Mouse (Mus musculus): Measurements from ENCODE around the gene Vps53.
"Not testable (repeated sequence)": the region's sequence is repeated elsewhere in the genome, so short reads cannot be mapped to it uniquely, and the experiment has no call there.

Vps53 gene

DNA sequence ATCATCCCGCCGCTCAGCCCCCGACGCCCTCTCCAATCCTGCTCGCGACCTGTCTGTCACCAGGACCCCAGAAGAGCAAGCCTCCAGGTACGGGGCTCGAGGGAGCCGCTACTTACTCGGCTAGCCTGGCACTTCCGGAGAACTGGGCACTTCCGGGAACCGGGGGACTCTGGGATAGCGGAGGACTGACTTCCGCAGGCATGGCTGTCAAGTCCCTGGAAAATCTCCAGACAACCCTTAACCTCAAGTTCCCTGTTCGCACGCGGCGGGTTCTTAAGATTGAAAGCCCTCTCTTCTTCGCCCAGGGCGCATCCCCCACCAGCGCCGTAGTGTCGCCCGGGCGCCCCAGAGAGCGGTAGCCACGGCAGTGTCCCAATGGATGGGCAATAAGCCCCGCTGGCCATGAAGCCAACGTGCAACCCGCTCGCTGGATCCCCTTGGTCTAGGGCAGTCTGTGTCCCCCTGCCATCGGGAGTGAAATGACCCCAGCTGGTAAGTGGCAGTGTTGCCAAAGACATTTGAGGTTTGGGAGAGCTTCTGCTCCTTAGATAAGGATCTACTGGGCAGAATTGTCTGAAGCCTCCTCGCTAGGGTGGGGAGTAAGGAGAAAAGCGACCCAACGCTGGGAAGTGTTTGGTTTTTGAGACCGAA is at the start of gene Vps53, which contains the start of gene Fam57a:
TSS of gene Vps53 (minus strand) at position 153 of the 651 bp plus-strand sequence.
TSS of gene Fam57a (plus strand) at position 177 of the 651 bp plus-strand sequence.
- peak; percentile 92 for DNase-seq

DNA sequence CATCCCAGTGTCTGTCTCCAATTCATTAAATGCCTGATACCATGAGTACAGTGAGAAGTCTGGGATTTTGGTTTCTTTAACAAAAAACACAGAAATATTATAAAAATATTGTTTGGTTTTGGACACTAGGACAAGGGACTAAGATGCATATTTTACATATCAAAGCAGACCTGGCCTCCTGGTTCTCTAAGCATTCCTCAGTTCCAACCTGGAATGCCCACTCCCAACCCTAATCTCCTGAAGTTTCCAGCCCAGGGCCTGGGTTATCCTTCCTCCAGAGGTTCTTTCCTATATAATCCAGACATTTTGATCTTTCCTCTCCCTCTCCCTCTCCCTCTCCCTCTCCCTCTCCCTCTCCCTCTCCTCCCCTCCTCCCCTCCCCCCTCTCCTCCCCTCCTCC is 45.6 kb upstream of the Vps53 start:
- DNase-seq = no peak

DNA sequence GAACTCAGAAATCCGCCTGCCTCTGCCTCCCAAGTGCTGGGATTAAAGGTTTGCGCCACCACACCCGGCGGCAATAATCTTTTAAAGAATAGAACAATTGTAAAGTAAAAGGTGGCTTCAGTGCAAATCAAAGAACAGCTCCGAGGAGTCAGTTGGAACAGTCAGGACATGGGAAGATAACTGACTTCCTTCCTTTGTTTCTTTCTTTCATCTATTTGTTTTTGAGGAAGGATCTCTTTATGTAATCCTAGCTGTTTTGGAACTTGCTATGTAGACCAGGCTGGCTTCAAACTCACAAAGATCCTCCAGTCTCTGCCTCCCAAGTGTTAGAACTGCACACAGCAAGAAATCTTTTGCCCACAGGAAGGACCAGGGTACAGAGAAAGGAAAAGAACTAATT is 45.2 kb upstream of the Vps53 start:
- no peak for DNase-seq

DNA sequence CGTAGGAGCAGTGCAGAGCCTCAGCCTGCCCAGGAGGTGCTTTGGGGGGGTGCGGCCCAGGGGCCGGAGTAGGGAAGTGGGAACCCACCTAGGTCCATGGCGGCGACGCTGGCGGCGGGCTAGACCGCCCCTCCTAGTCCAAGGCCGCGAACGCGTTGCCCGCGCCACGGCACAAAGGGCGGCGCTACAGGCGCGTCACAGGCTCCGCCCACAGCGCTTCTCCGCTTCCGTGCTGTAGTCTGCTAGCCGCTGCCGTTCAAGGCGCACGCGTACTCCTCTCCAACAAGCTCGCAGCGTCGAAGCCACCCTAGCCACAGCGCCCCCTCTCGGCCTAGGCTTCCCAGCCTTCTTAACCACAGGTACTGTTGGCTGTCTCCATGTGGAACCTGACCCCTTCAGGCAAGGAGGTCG is 37.9 kb upstream of the Vps53 start, which contains the start of the genes Dbil5 and Gemin4:
TSS of gene Dbil5 (plus strand) at position 219 of the 411 bp plus-strand sequence.
TSS of gene Gemin4 (minus strand) at position 275 of the 411 bp plus-strand sequence.
- DNase-seq = peak; percentile 98

DNA sequence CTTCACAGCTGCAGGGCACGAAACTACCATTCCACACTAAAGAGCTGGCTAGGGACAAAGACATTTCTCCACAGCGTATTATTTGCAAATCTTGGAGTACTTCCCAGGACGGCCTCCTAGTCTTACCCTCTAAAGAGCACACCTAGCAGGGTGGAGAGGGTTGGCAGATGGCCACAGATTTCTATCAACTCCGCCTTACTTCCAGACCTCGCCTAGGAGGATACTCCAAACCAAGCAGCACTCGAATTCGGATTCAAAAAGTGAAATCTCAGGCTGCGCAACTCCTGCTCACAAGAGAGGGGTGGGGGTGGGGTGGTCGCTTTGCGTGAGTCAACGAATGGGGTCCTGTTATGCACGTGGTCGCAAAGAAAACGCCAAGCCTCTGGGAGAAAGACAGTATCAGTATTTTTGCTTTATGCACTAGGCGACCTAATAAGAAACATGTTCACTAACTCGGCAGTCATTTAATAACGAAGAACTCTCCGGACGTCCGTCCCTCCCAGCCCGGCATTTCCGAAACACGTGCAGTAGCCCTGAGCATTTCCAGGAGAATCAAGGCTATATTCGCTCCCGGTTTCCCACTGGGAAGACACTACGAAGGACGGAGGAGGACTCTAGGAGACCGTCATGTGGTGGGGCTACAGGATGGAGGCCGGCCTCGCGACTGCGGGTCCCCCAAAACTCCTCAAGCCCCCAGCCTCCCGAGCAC is 37.4 kb upstream of the Vps53 start:
- DNase-seq = peak; percentile 82

DNA sequence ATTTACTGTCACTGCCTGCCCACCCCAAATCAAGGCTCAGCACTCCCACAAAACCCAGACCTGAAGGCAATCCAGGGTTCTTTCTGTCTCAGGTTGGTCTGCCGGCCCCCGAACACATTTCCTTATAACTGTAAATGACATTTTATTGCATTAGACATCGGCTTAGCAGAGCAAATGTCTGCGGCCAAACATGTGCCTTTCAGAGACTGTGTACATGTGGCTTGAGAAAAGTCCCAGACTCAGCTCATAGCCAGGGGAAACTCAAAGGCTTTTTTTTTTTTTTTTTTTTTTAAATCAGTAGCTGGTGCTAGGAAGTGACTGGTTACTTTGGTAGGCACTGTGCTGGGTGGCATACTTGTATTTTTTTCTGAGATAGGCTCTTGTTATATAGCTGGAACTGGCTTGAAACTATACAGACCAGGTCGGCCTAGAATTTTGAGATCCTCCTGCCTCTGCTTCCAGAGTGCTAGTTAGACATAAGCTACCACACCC is 36.6 kb upstream of the Vps53 start:
- DNase-seq = no peak

DNA sequence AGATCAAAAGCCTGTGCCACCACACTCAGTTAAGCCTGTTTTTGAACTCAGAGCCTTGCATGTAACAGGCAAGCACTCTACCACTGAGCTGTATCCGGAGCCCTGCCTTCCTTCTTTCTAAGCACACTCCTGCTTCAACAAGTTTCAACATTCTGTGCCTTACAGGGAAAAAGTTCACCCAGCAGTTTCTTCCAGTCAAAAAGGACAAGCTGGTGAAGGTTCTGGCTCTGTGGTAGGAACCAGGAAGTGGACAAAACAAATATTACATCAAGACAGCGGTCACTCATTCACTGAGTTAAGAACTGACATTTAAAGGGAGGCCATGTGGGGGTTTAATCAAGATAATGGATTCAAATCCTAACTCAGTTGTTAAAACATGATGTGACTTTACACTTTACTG is 35.6 kb upstream of the Vps53 start:
- no peak for DNase-seq

DNA sequence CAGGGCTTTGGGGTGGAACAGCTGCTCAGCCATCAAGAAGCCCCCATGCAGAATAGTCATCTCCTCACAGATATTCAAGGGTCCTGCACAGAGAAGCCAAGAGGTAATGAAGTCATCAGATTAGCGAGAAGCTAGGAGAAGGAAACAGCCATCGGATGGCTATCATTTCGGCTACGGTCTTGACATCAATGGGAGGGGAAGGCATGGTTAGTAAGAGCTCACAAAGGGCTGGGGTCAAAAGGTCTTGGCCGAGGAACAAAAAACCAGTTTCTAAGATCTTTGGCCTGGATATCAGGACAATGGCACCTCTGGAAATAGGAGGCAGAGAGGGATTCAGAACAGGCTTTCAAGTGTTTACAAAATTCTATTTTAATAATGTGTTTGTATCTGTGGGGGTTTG is 34.4 kb upstream of the Vps53 start:
- DNase-seq = no peak

DNA sequence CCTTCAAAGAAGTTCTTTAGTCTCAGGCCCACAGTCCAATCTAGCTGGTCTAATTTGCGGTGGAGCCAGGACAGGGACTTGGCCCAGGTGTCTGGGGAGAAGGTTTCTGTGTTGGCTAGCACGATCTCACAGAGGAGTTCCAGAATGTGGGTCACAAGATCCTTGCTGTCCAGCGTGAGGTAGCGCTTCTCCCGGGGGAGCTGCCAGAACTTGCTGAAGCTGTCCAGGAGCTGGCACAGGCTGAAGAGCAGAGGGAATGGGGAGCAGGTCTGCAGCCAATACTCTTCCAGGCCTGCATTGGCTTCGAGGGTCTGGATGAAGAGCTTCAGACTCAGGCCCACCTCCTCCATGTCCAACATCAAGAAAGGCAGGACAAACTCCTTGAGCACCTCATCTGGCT is 32.1 kb upstream of the Vps53 start:
- not testable (repeated sequence) for DNase-seq

DNA sequence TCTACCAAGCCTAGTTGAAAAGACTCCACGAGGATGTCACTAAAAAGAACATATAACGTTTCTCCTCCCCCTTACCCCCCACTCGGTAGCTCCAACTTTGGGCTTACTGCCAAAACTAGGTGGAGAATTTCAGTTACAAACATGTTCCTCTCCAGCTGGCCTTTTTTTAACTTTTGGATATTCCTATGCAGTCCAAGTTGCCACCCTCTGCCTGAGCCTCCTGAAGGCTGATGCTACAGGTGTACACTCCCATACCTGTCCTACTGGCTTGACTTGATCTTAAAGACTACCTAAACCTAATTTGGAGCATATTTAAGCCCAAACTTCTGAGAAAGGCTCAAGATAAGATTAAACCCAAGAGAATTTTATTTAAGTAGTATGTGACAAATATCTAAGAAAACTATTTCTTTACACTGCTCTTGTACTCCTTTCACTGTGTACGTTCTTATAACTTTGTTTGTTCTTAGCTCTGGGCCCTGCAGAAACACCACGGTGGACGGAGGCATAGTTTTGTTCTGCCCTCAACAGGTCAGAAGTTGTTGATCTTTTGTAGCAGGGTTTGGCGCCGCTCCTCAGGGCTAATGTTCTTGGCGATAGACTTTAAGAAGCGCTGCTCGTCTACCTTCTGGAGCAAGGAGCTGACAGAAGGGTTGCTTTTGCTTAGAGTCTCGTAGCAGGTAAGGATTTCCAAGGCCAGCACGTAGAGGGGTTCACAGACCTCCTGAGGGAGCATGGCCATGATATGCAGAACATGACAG is 31.0 kb upstream of the Vps53 start:
- DNase-seq = no peak

DNA sequence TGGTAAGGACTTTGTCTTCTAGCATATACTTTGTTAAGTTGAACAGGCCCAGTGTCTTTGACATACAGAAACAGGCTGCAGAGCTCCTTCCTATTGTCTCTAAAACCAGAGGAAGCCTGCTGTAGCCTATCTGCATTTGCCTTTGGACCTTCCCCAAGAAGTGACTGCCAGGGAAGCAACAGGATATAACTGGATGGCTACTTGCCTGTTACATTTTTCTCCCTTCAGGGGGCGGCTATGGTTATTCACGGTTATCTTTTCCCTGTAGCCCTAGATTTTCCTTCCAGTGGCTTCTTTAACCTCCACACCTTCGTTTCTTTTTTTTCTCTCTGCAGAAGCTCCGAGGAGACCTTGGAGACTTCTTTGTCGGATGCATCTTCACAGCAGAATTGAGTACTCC is 27.3 kb upstream of the Vps53 start:
- no peak for DNase-seq

DNA sequence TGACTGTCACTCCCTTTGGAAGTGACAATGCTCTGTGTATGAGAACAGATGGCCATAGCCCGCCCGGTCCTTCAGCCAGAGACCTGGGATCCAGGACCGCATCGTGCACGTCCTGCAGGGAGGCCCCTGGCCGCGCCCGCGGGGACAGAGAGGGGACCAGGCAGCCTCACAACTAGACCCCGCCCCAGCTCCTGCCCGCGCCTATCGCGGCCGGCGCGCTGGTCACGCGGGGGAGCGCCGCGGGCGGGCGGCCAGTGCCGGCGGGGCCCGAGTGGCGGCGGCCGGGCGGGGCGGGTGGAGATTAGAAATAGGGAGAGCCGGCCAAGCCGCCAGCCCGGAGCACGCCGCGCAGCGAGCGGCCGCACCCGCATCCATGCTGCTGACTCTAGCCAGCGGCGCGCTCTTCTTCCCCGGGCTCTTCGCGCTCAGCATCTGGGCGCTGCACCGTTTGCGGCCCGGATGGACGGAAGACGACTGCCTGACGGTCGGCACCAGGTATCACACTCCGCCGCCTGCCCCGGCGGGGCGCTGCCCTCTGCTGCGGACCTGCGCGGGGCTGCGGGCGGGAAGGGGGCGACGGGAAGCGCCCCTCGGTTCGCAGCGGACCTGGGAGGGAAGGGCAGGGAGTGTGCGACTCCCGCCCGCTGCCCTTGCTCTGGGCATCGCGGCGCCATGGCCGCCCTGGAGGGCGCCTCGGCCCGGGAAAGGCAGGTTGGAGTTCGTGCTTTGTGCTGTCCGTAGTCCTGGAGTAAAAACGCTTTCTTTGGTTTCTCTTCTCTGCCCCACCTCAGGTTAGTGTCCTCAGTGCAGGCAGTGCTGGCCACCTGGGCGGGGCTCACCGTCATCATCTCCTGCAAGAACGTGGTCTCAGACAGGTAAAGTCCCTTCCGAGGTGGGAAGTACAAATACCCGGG is 22.6 kb upstream of the Vps53 start:
- peak; percentile 92 for DNase-seq

DNA sequence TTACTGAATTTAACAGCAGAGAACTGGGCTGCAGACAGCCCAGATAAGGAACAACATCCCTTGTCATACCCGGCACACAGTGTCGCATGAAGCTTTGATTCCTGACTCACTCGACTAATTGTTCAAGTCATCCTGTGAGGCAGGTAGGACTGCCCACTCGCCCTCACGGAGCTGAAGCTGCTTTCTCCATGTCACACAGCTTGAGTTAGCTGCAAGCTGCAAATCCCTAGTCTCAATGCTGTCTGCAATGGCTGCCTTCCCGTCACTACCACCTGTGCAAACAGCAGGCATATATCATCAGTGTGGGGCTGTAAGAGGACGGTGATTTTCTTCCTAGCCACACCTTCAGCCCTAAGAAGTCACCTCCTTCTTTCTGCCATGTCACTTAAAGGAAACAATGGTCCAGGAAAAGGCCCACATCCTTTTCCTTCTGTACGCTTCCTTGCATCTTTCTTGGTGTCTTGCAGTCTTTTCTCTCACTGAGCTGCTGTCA is 17.6 kb upstream of the Vps53 start:
- DNase-seq = no peak

DNA sequence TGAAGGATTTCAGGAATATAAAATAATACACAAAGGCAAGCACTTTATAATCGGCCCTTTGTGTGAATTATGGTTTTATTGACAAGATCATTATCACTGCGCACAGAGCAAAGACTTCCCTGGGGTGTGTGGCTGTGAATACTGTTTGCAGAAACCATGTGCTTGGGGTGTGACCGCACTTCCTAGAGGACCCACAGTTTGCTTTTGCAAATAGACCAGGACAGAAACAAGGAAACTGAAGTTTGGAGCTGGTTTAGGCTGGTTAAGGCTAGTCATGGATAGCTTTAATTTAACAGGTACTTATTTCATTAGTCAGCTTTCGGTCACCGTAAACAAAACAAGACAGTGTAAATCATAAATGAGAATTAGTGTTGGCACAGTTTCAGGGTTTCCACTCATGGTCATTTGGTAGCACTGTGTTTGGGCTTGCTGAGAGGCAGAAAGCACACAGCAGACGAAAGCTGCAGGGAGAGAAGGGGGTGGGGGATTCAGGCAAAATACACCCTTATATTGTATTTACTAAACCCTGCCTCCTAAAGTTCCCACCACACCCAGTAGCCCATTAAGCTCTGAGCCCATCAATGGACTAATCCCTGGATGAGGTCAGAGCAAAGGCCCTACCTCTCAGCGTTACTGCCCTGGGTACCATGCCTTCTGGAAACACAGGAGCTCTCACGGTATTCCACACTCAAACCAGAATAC is 17.0 kb upstream of the Vps53 start:
- no peak for DNase-seq

DNA sequence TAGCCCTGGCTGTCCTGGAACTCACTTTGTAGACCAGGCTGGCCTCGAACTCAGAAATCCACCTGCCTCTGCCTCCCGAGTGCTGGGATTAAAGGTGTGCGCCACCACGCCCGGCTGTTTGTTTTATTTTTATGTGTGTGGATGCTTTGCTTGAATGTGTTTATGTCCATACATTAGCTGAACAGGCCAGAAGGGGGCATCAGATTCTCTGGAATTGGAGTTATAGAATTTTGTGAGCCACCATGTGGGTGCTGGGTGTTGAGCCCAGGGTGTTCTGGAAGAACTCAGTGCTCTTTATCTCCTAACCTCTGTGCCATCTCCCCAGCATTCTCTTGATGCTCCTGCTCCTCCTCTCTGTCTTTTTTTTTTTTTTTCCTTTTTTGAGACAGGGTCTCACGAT is 7.5 kb upstream of the Vps53 start:
- no peak for DNase-seq

DNA sequence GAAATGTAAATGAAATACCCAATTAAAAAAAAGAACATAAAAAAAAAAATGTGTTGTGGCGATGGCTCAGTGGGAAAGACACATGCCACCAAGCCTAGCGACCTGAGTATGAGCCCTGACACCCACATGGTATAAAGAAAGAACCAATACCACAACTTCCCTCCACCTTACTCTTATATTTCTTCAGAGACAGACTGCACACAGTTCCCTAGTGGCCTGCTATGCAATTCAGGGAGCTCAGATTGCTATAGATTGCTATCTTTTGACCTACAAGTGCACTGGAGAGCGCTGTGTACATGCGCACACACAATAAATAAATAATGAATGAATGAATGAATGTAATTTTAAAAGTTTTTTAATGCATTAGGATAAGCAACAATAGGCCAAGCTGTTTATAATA is 4.3 kb upstream of the Vps53 start:
- no peak for DNase-seq

DNA sequence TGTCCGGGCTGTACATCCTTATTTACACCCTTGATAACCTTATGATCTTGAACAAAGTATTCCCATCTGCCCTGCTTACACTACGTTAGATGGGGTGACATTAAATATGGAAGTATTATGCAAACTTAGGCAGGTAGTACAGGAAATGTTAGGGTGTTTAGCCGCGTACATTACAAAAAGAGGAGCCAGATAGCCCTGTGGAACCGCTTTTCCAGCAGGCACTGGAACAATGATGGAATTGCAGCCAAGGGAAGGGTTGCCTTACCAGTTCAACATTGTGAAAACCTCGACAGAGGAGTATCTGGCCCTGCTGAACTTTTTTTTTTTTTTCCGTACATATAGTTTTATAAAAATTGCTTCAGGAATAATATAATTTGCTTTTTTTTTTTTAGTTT is 696 bp upstream of the Vps53 start:
- DNase-seq = peak; percentile 19

DNA sequence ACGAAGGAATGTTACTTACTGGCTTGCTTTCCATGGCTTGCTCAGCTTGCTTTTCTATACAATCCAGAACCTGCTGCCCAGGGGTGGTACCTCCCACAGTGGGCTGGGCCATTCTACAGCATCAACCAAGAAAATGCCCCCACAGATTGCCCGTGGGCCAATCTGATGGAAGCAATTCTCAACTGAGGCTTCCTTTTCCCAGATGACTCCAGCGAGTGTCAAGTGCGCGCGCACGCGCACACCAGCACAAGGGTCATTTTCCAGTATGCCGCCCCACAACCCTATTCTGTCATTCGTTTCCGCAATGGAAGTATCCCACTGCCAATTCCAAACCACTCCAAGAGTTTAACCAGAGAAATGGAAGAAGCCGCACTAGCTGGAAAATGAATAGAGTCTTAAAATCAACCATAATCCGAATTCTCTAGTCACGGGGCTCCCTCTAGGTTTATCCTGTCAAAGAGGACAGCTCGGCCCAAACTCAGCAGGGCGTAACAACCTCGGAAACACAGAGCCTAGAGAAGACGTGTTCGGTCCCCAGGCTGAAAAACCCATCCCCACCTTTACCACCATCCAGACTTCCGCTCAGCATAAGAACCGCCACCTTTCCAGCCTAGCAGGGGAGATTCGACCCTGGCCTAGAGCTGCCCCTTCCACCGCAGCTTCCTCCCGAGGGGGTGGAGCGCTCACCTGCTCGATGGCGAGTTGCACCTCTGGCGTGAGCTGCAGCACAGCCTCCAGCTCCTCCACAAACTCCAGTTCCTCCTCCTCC is 537 bp downstream of the Vps53 start:
- DNase-seq = peak; percentile 54

DNA sequence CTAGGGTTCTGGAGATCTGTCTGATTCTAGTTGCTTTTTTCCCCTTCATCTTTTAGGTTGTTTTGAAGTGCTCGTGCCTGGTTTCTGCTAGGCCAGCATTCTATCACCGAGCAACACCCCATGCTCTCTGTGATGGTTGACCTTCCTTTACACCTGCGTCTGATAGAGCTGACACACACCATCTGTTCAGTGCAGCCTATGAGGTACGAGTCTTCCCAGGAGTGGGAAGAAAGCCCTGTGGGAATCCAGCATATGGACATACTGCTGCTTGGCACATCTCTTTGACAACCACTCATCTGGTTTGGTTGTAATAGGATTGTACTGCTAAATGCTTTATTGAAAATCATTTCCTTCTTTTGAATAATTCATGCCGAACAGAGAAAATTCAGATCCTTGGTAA is 9.2 kb downstream of the Vps53 start:
- no peak for DNase-seq

DNA sequence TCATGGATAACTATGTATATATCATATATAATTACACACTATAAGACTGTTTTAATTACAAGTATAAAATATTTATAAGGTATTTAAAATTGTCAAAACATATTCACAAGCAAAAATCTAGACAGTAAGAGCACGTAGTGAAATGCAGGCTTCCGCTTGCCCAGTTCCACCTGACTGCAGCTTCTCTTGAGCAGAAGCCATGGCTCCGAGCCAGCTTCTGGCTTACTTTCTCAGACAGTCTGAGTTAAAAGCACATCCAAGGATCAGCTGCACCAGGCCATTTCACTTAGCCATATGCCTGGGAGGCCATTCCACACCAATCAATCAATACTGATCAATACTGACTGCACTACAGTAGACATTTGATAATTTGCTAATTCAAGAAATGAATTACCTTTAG is 10.5 kb downstream of the Vps53 start:
- no peak for DNase-seq
